Mouse (Mus musculus): ENCODE data around the gene Tmem211. TPM values are rescaled to one million over a fixed set of nuclear protein-coding genes. Genes with fewer than 3 reads are reported as not detected.

The Tmem211 gene
- polyA plus RNA-seq, 1 experiment from 2014 or later = 0.46 TPM

DNA sequence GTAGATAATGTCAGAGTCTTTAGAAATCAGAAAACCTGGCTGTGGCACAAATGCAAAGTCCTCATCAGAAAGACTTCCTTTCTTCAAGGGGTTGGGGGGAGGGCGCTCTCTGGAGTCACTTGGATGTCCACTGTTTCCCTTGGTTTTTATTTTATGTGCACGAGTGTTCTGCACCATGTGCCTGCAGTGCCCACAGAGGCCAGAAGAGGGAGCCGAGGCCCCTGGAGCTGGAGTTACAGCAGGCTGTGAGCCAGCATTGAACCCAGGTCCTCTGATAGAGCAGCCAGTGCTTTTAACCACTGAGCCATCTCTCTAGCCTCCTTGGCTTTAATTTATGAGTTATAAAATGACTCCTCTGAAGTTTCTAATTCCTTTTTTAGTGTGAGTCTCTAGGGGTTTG is 43.3 kb downstream of the Tmem211 start:
- H3K4me2 ChIP-seq (replicated peaks; ENCODE audit: low read depth) = no peak overlapping the region
- H3K36me3 ChIP-seq (ENCODE audit: control insufficient read depth, insufficient read depth, low read length) = no peaks in the 10 kb centered on the region
- DNase-seq (ENCODE audit: low spot score) (no peak), ATAC-seq (ENCODE audit: low FRiP score, low TSS enrichment) (no peak)
- H3K27ac ChIP-seq (replicated peaks) = no peak overlapping the region
- peak; percentile 45 for TF ChIP-seq CTCF (IDR thresholded peaks at IDR 0.05; ENCODE audit: low read depth)
- TF ChIP-seq EP300 (optimal IDR thresholded peaks at IDR 0.05) = no peak
- H3K9me3 ChIP-seq (ENCODE audit: control insufficient read depth, low read length) = no peaks in the 10 kb centered on the region
- 73% methylated on average over 3 of the region's 3 CpGs for WGBS
- H3K4me1 ChIP-seq (replicated peaks; ENCODE audit: control insufficient read depth, insufficient read depth) = no peaks in the 10 kb centered on the region
- no peak overlapping the region for H3K9ac ChIP-seq (ENCODE audit: low read length)
- no peak overlapping the region for H3K4me3 ChIP-seq (ENCODE audit: low read depth, low read length)
- H3K27me3 ChIP-seq (ENCODE audit: control insufficient read depth, insufficient read depth, low read length) = no peaks in the 10 kb centered on the region

DNA sequence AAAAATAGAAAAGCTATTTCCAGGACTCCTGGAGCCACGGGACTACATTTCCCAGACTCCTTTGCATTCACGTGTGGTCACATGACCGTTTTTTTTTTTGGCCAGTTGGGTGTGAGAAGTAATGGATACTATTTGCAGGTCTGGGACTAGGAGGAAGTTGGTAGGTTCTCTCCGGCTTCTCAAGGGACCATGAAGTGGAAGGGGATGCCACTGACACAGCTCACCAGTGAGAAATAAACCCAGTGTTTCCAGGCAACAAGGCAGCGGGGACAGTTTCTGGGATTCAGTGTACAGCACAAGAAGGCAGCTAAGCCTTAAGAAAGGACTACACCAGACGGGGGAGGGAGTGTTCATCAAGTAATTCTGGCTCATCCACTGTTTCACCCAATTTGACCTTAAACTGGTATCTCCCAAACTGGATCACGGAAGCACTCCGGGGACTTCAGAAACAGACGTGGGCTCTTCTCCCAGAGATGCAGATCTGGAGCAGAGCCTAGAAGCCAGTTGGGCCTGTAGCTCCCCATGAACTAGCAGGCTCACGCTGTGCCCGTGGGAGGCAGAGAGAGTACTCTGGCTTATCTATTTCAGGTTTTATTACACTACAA is 44.6 kb downstream of the Tmem211 start:
- no peak overlapping the region for H3K4me2 ChIP-seq (replicated peaks; ENCODE audit: low read depth)
- H3K4me3 ChIP-seq (ENCODE audit: low read depth, low read length) = no peak overlapping the region
- WGBS = 62% methylated on average over 11 of the region's 11 CpGs
- TF ChIP-seq EP300 (optimal IDR thresholded peaks at IDR 0.05) = no peak
- no peak for TF ChIP-seq CTCF (IDR thresholded peaks at IDR 0.05; ENCODE audit: low read depth)
- DNase-seq (ENCODE audit: low spot score) (no peak), ATAC-seq (ENCODE audit: low FRiP score, low TSS enrichment) (no peak)
- no peak overlapping the region for H3K27ac ChIP-seq (replicated peaks)
- no peak overlapping the region for H3K9ac ChIP-seq (ENCODE audit: low read length)
- H3K27me3 ChIP-seq (ENCODE audit: control insufficient read depth, insufficient read depth, low read length) = no peaks in the 10 kb centered on the region
- H3K36me3 ChIP-seq (ENCODE audit: control insufficient read depth, insufficient read depth, low read length) = no peaks in the 10 kb centered on the region
- H3K4me1 ChIP-seq (replicated peaks; ENCODE audit: control insufficient read depth, insufficient read depth) = no peaks in the 10 kb centered on the region
- H3K9me3 ChIP-seq (ENCODE audit: control insufficient read depth, low read length) = no peaks in the 10 kb centered on the region

DNA sequence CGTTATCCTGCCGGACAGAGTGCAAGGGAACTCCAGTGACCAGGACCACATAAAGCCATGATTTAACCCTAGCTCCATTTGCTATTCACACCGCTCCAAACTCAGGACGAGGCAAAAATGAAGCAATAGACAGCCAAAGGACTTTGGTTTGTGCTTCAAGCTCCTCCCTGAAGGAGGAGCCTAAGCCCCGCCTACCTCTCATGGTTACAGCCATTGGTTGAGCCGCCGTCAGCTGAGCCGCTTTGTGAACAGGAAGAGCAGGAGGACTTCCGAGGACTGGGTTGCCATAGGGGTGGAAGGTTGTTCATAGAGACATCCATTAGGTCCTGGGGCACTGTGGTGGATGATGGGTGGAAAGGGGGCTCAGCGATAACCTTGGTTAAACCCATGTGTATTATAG is 49.1 kb downstream of the Tmem211 start:
- DNase-seq (ENCODE audit: low spot score) (no peak), ATAC-seq (ENCODE audit: low FRiP score, low TSS enrichment) (no peak)
- no peaks in the 10 kb centered on the region for H3K27me3 ChIP-seq (ENCODE audit: control insufficient read depth, insufficient read depth, low read length)
- no peaks in the 10 kb centered on the region for H3K9me3 ChIP-seq (ENCODE audit: control insufficient read depth, low read length)
- H3K36me3 ChIP-seq (ENCODE audit: control insufficient read depth, insufficient read depth, low read length) = no peaks in the 10 kb centered on the region
- H3K4me1 ChIP-seq (replicated peaks; ENCODE audit: control insufficient read depth, insufficient read depth) = no peaks in the 10 kb centered on the region
- no peak overlapping the region for H3K4me2 ChIP-seq (replicated peaks; ENCODE audit: low read depth)
- no peak overlapping the region for H3K27ac ChIP-seq (replicated peaks)
- TF ChIP-seq CTCF (IDR thresholded peaks at IDR 0.05; ENCODE audit: low read depth) = no peak
- TF ChIP-seq EP300 (optimal IDR thresholded peaks at IDR 0.05) = no peak
- H3K9ac ChIP-seq (ENCODE audit: low read length) = no peak overlapping the region
- H3K4me3 ChIP-seq (ENCODE audit: low read depth, low read length) = no peak overlapping the region
- WGBS = 70% methylated on average over 10 of the region's 10 CpGs

DNA sequence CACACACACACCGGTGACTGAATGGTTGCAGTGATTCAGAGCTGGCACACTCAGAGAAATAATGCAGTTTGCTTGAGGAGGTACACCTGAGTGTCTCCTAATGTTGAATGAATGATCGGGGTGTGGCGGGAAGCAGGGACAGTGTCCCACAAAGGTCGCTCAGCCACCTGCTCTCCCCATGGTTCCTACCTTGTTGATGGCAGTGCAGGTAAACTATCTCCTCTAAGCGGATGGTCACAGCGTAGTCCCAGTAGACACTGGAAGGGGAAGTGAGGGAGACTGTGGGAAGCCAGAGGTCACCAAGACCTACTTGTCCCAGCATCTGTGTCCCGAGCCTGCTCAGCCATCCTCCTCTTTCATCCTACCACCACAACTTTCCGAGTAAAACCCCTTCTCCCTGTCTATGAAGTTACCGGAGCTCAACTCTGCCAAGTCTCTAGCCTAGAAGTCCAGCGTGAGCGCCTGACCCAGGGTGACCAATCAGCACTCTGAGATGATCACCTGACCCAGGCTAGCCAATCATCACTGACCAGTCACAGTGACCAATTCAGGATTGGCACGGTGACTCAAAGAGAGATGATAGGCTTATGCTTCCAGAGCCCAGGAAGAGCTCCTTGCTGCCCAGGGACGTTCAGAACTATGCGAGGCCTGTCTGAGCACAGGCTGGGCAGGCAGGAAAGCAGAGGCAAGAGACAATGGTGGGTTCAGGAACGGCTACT is 53.6 kb downstream of the Tmem211 start:
- peak; percentile 75 for DNase-seq (ENCODE audit: low spot score)
- H3K4me1 ChIP-seq (replicated peaks; ENCODE audit: control insufficient read depth, insufficient read depth) = no peaks in the 10 kb centered on the region
- TF ChIP-seq EP300 (optimal IDR thresholded peaks at IDR 0.05) = no peak
- no peak for TF ChIP-seq CTCF (IDR thresholded peaks at IDR 0.05; ENCODE audit: low read depth)
- no peaks in the 10 kb centered on the region for H3K36me3 ChIP-seq (ENCODE audit: control insufficient read depth, insufficient read depth, low read length)
- H3K4me2 ChIP-seq (replicated peaks; ENCODE audit: low read depth) = no peak overlapping the region
- no peak overlapping the region for H3K4me3 ChIP-seq (ENCODE audit: low read depth, low read length)
- no peaks in the 10 kb centered on the region for H3K9me3 ChIP-seq (ENCODE audit: control insufficient read depth, low read length)
- no peaks in the 10 kb centered on the region for H3K27me3 ChIP-seq (ENCODE audit: control insufficient read depth, insufficient read depth, low read length)
- peak; percentile 83 for ATAC-seq (ENCODE audit: low FRiP score, low TSS enrichment)
- WGBS = 35% methylated on average over 15 of the region's 15 CpGs
- H3K27ac ChIP-seq (replicated peaks) = no peak overlapping the region
- H3K9ac ChIP-seq (ENCODE audit: low read length) = no peak overlapping the region

DNA sequence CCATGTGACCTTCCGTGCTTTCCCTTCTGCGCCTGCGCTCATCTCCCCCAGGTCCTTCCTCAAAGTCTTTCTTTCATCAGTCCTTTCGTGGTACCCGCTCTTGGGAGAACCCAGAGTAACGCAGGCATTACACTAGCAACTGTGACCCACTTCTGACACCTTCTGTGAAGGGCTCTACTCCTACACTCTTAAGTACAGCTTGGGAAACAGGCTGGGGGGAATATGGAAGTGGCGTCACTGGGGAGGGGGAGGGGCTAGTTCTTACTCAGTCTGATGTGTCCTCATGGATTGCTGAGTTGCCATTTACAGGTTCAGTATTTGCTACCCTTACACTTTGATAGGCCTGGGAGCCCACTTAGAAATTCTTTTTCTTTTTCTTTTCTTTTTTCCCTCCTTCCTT is 54.8 kb downstream of the Tmem211 start:
- WGBS = 89% methylated on average over 7 of the region's 7 CpGs
- no peaks in the 10 kb centered on the region for H3K27me3 ChIP-seq (ENCODE audit: control insufficient read depth, insufficient read depth, low read length)
- H3K4me3 ChIP-seq (ENCODE audit: low read depth, low read length) = no peak overlapping the region
- no peak for TF ChIP-seq CTCF (IDR thresholded peaks at IDR 0.05; ENCODE audit: low read depth)
- no peak for TF ChIP-seq EP300 (optimal IDR thresholded peaks at IDR 0.05)
- no peak overlapping the region for H3K9ac ChIP-seq (ENCODE audit: low read length)
- no peak for DNase-seq (ENCODE audit: low spot score)
- no peaks in the 10 kb centered on the region for H3K4me1 ChIP-seq (replicated peaks; ENCODE audit: control insufficient read depth, insufficient read depth)
- H3K4me2 ChIP-seq (replicated peaks; ENCODE audit: low read depth) = no peak overlapping the region
- H3K27ac ChIP-seq (replicated peaks) = no peak overlapping the region
- H3K9me3 ChIP-seq (ENCODE audit: control insufficient read depth, low read length) = no peaks in the 10 kb centered on the region
- H3K36me3 ChIP-seq (ENCODE audit: control insufficient read depth, insufficient read depth, low read length) = no peaks in the 10 kb centered on the region
- no peak for ATAC-seq (ENCODE audit: low FRiP score, low TSS enrichment)

DNA sequence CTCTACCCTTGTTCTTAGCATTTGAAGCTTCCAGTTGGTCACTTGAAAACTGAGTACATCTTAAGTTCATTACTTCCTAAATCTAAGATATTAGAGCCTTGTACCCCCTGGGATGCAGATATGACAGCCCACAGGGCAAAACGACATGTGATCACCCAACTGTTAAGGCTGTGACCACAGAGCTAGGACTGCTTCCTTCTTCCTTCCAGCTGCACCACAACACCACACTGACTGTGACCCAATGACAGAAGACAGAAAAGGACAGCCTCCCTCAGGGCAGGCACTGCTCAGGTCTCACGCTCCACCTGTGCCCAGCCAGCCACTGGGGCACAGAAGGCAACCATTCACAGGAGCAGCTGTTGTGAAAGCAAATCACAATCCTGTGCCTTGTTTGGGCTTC is 57.0 kb downstream of the Tmem211 start:
- WGBS = 74% methylated on average over 2 of the region's 2 CpGs
- Histone ChIP-seq H3K9me3 (ENCODE audit: control insufficient read depth, low read length) (no peaks in the 10 kb centered on the region), H3K4me1 (replicated peaks; ENCODE audit: control insufficient read depth, insufficient read depth) (no peaks in the 10 kb centered on the region), H3K27me3 (ENCODE audit: control insufficient read depth, insufficient read depth, low read length) (peaks cover 7% of the 10 kb centered on the region; the same call in 1 of the 2 replicates), H3K4me3 (ENCODE audit: low read depth, low read length) (no peak overlapping the region), H3K9ac (ENCODE audit: low read length) (no peak overlapping the region), H3K27ac (replicated peaks) (no peak overlapping the region), H3K4me2 (replicated peaks; ENCODE audit: low read depth) (no peak overlapping the region), H3K36me3 (ENCODE audit: control insufficient read depth, insufficient read depth, low read length) (no peaks in the 10 kb centered on the region)
- ATAC-seq (ENCODE audit: low FRiP score, low TSS enrichment) (no peak), DNase-seq (ENCODE audit: low spot score) (no peak)
- TF ChIP-seq CTCF (IDR thresholded peaks at IDR 0.05; ENCODE audit: low read depth) (no peak), EP300 (optimal IDR thresholded peaks at IDR 0.05) (no peak)
